Mouse (Mus musculus) hindbrain, embryonic 13.5 days (tissue): Measurements from ENCODE around the gene Igfbp6. TPM values are rescaled to one million over a fixed set of nuclear protein-coding genes. Genes with fewer than 3 reads are reported as not detected.

Experiments used
- ATAC-seq: fragments of 200-750 bp; cut with Nextera tagmentation; 2 replicates; pipeline ENCODE4 v1.8.0; 2017; ENCODE audit warnings: moderate TSS enrichment; ENCODE audit not compliant: low FRiP score
- H3K27ac ChIP-seq: fragments of 300-500 bp; sonication (generic); 2 replicates; pipeline ENCODE4 v1.5.1; 2015; ENCODE audit warnings: inconsistent platforms, mild to moderate bottlenecking, moderate library complexity
- H3K27me3 ChIP-seq: fragments of 300-500 bp; sonication (generic); 2 replicates; pipeline ENCODE4 v1.6.1; 2015; ENCODE audit warnings: mild to moderate bottlenecking, inconsistent platforms
- H3K36me3 ChIP-seq: fragments of 300-500 bp; sonication (generic); 2 replicates; pipeline ENCODE4 v1.6.1; 2015; ENCODE audit warnings: mild to moderate bottlenecking, inconsistent platforms
- H3K4me1 ChIP-seq: fragments of 300-500 bp; sonication (generic); replicated peaks from 2 replicates; pipeline ENCODE4 v1.6.1; 2015; ENCODE audit warnings: inconsistent platforms
- H3K4me2 ChIP-seq: fragments of 300-500 bp; sonication (generic); 2 replicates; pipeline ENCODE4 v1.6.1; 2015; ENCODE audit warnings: inconsistent platforms, mild to moderate bottlenecking, moderate library complexity
- H3K4me3 ChIP-seq: fragments of 300-500 bp; sonication (generic); 2 replicates; pipeline ENCODE4 v1.5.1; 2015; ENCODE audit warnings: mild to moderate bottlenecking, inconsistent platforms
- H3K9ac ChIP-seq: fragments of 300-500 bp; sonication (generic); 2 replicates; pipeline ENCODE4 v1.6.1; 2015; ENCODE audit warnings: mild to moderate bottlenecking, inconsistent platforms
- H3K9me3 ChIP-seq: fragments of 300-500 bp; sonication (generic); 2 replicates; pipeline ENCODE4 v1.6.1; 2016; ENCODE audit warnings: inconsistent platforms
- WGBS: fragments of 180-500 bp; shearing (Covaris S2); methylation state at CpG from one replicate; pipeline ENCODE4 v1.1.7; 2015; 5-methylcytosine and 5-hydroxymethylcytosine counted together
- polyA plus RNA-seq: library from polyadenylated mRNA; unstranded; fragments of >200 nt; fragmentation: Nextera tagmentation; extraction: Ambion mirVana; gene quantifications from 2 replicates; pipeline ENCODE4 v1.2.1, GENCODE M21; 2015

Gene Igfbp6
- polyA plus RNA-seq, 1 experiment from 2014 or later, result 0.49 TPM

GRCm38 (mm10) chr15:102192820-102193386 lies 48.7 kb downstream of the Igfbp6 start:
- WGBS, result 67% methylated on average over 5 of the region's 5 CpGs

GRCm38 (mm10) chr15:102193652-102194051 lies 49.5 kb downstream of the Igfbp6 start:
- no peak for ATAC-seq
- WGBS, result 88% methylated on average over 4 of the region's 4 CpGs
- Histone ChIP-seq H3K9ac (no peak overlapping the region), H3K4me1 (no peaks in the 10 kb centered on the region), H3K4me2 (no peak overlapping the region), H3K4me3 (no peak overlapping the region), H3K27me3 (no peaks in the 10 kb centered on the region), H3K27ac (no peak overlapping the region), H3K9me3 (no peaks in the 10 kb centered on the region), H3K36me3 (no peaks in the 10 kb centered on the region)

More at GRCm38 (mm10) chr15:102192820-102193386, 48.7 kb downstream of the Igfbp6 start:
- no peak overlapping the region for H3K4me3 ChIP-seq
- no peak overlapping the region for H3K4me2 ChIP-seq
- H3K27ac ChIP-seq, result no peak overlapping the region
- no peak overlapping the region for H3K9ac ChIP-seq
- H3K9me3 ChIP-seq, result no peaks in the 10 kb centered on the region
- no peaks in the 10 kb centered on the region for H3K27me3 ChIP-seq
- H3K4me1 ChIP-seq, result no peaks in the 10 kb centered on the region
- H3K36me3 ChIP-seq, result no peaks in the 10 kb centered on the region
- ATAC-seq, result no peak

GRCm38 (mm10) chr15:102194439-102194838 lies 50.3 kb downstream of the Igfbp6 start:
- H3K4me2 ChIP-seq, result no peak overlapping the region
- H3K27me3 ChIP-seq, result no peaks in the 10 kb centered on the region
- no peaks in the 10 kb centered on the region for H3K36me3 ChIP-seq
- WGBS, result 85% methylated on average over 4 of the region's 4 CpGs
- no peak overlapping the region for H3K4me3 ChIP-seq
- H3K4me1 ChIP-seq, result 0 out of 2 replicates have a peak, but pooled peaks cover 4% of the 10 kb centered on the region
- H3K27ac ChIP-seq, result no peak overlapping the region
- no peak overlapping the region for H3K9ac ChIP-seq
- no peaks in the 10 kb centered on the region for H3K9me3 ChIP-seq
- no peak for ATAC-seq

- no peak overlapping the region for H3K27ac ChIP-seq
- no peaks in the 10 kb centered on the region for H3K27me3 ChIP-seq
- no peaks in the 10 kb centered on the region for H3K9me3 ChIP-seq
- H3K4me2 ChIP-seq, result no peak overlapping the region
- H3K9ac ChIP-seq, result no peak overlapping the region
- no peak for ATAC-seq
- no peaks in the 10 kb centered on the region for H3K36me3 ChIP-seq
- H3K4me3 ChIP-seq, result no peak overlapping the region
- WGBS, result 90% methylated on average over 4 of the region's 4 CpGs
- 0 out of 2 replicates have a peak, but pooled peaks cover 4% of the 10 kb centered on the region for H3K4me1 ChIP-seq
These were observed 51.2 kb downstream of the Igfbp6 start for GRCm38 (mm10) chr15:102195373-102195772.

GRCm38 (mm10) chr15:102198841-102199240 lies 54.7 kb downstream of the Igfbp6 start:
- Histone ChIP-seq H3K27me3 (no peaks in the 10 kb centered on the region), H3K27ac (no peak overlapping the region), H3K4me1 (peaks cover 15% of the 10 kb centered on the region), H3K9ac (no peak overlapping the region), H3K4me2 (no peak overlapping the region), H3K36me3 (no peaks in the 10 kb centered on the region), H3K4me3 (no peak overlapping the region), H3K9me3 (no peaks in the 10 kb centered on the region)
- ATAC-seq, result no peak
- 75% methylated on average over 4 of the region's 4 CpGs for WGBS

Other genes with a start within 250 kb of the Igfbp6 start
- not detected in 2 replicates for gene Krt4, start 219.6 kb upstream of the Igfbp6 start, polyA plus RNA-seq
- 0.12 and 0.23 TPM in 2 replicates for gene Krt79, start 204.0 kb upstream of the Igfbp6 start, polyA plus RNA-seq
- not detected in 2 replicates for gene Krt78, start 190.1 kb upstream of the Igfbp6 start, polyA plus RNA-seq
- 4.0 and 6.2 TPM in 2 replicates for gene Krt8, start 139.9 kb upstream of the Igfbp6 start, polyA plus RNA-seq
- gene Krt18, start 116.2 kb upstream of the Igfbp6 start, polyA plus RNA-seq, result 7.6 and 14.2 TPM in 2 replicates
- 82.3 and 82.9 TPM in 2 replicates for gene Eif4b, start 70.6 kb upstream of the Igfbp6 start, polyA plus RNA-seq
- gene Tns2, start 43.9 kb upstream of the Igfbp6 start, polyA plus RNA-seq, result 8.3 and 9.3 TPM in 2 replicates
- 50.8 and 57.4 TPM in 2 replicates for gene Spryd3, start 8.1 kb upstream of the Igfbp6 start, polyA plus RNA-seq
- gene Soat2, start 6.2 kb downstream of the Igfbp6 start, polyA plus RNA-seq, result 0.14 TPM in 1 of 2 replicates, not detected in the other
- 68.8 and 71.7 TPM in 2 replicates for gene Zfp740, start 58.9 kb downstream of the Igfbp6 start, polyA plus RNA-seq
- gene Csad, start 60.4 kb downstream of the Igfbp6 start, polyA plus RNA-seq, result 43.2 and 44.5 TPM in 2 replicates
- 0.45 and 1.5 TPM in 2 replicates for gene Itgb7, start 87.6 kb downstream of the Igfbp6 start, polyA plus RNA-seq
- gene Rarg, start 113.2 kb downstream of the Igfbp6 start, polyA plus RNA-seq, result 5.7 and 7.1 TPM in 2 replicates
- 0.14 and 0.22 TPM in 2 replicates for gene Gm9918, start 126.2 kb downstream of the Igfbp6 start, polyA plus RNA-seq
- 54.7 TPM in 2 replicates for gene Mfsd5, start 135.1 kb downstream of the Igfbp6 start, polyA plus RNA-seq
- gene Espl1, start 151.9 kb downstream of the Igfbp6 start, polyA plus RNA-seq, result 7.0 and 7.2 TPM in 2 replicates
- 502 and 514 TPM in 2 replicates for gene Pfdn5, start 181.8 kb downstream of the Igfbp6 start, polyA plus RNA-seq
- 91.8 and 96.4 TPM in 2 replicates for gene Myg1, start 187.3 kb downstream of the Igfbp6 start, polyA plus RNA-seq
- gene Aaas, start 206.4 kb downstream of the Igfbp6 start, polyA plus RNA-seq, result 33.3 and 34.8 TPM in 2 replicates
- 1.1 and 1.2 TPM in 2 replicates for gene Sp7, start 222.8 kb downstream of the Igfbp6 start, polyA plus RNA-seq